Comparison of ENCODE assay signal across 10 mouse cellular contexts in the genomic region with DNA sequence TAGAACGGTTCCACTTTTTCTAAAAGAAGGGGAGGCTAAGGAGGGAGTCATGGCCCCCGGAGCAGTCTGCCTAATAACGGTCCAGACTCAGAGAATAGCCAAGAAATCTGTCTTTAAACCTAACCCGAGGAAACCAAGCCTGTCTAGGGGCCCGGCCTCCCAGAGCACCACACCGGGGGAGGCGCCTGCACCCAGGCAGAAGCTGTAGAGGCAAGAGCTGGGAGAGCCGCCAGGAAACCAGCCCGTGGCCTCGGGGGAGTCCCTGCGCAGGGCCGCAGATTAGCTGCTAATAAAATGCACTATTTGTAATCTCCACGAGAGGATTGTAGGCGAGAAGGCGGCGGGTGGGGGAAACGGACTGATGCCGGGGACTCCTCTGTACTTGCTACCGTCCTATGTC. TPM values are rescaled to one million over a fixed set of nuclear protein-coding genes. Genes with fewer than 3 reads are reported as not detected.
A peak's percentile ranks its signal among the peaks of the same experiment; 100 is the strongest.
DNase-seq lines count a peak whose midpoint lies in the region; ATAC-seq and TF ChIP-seq lines count a peak whose summit lies in the region.
"Had no signal": no experiment of that assay in that cellular context is flagged by ENCODE, and none has a peak within 500 bp of the region (broad histone marks: within the 10 kb centered on the region; RNA-seq: fewer than 3 reads in every experiment).

No protein-coding gene starts in this region.

- no peak overlapping the region for H3K9ac ChIP-seq in limb, embryonic 11.5 days (ENCODE audit: low read length)

- intact Hi-C loops in heart, postnatal 10 days (cut with DNase I) = loop anchor here (10.0 kb wide), 1 partner anchor 265 kb away; the partner anchor contains the start of gene Igf2bp1

- no peak overlapping the region for H3K4me2 ChIP-seq in limb, embryonic 11.5 days (ENCODE audit: low read depth, severe bottlenecking)

- TF ChIP-seq CTCF in E14TG2a.4 (conservative IDR thresholded peaks at IDR 0.05; ENCODE audit: low read length) = no peak

- H3K27me3 ChIP-seq in E14TG2a.4 (ENCODE audit: insufficient read depth, low read length) = peaks cover 97% of the 10 kb centered on the region
- H3K27me3 ChIP-seq in limb, embryonic 11.5 days (ENCODE audit: control insufficient read depth, insufficient read depth, low read length) = peaks cover 83% of the 10 kb centered on the region

- H3K4me1 ChIP-seq in E14TG2a.4 (replicated peaks; ENCODE audit: low read depth, low read length) = peaks cover 25% of the 10 kb centered on the region
- H3K4me1 ChIP-seq in limb, embryonic 11.5 days (ENCODE audit: control insufficient read depth, insufficient read depth, low read length) = peaks cover 21% of the 10 kb centered on the region

- 0 out of 2 replicates have a peak overlapping the region, but pooled peaks have one; percentile 20 for H3K4me3 ChIP-seq in E14TG2a.4 (replicated peaks; ENCODE audit: low read length)
- H3K4me3 ChIP-seq in limb, embryonic 11.5 days (ENCODE audit: low read depth, low read length) = no peak overlapping the region

- no peak overlapping the region for H3K27ac ChIP-seq in limb, embryonic 11.5 days (replicated peaks; ENCODE audit: low read depth, low read length)

- H3K36me3 ChIP-seq in E14TG2a.4 (ENCODE audit: insufficient read depth, low read length) = peaks cover 3% of the 10 kb centered on the region; the same call in 1 of the 2 replicates
- H3K36me3 ChIP-seq in limb, embryonic 11.5 days (ENCODE audit: control insufficient read depth, insufficient read depth, low read length) = no peaks in the 10 kb centered on the region

- DNase-seq in R1 (ENCODE audit: low read depth, low spot score) = peak; percentile 45
- peak; percentile 82 for DNase-seq in kidney, adult 11 months
- DNase-seq in limb, embryonic 11.5 days (ENCODE audit: low spot score) = peak; percentile 69
- DNase-seq in embryo, embryonic 9.5 days (ENCODE audit: extremely low spot score) = no peak
- no peak for DNase-seq in heart, postnatal 10 days
- DNase-seq in T-cell, adult 2 months (ENCODE audit: low spot score) = no peak
- DNase-seq: left cerebral cortex, postnatal 4 days; lung, postnatal 14 days had no signal

- no peak for ATAC-seq in limb, embryonic 11.5 days (ENCODE audit: insufficient number of reproducible peaks, low FRiP score, low TSS enrichment, low read depth)

- under 1% methylated on average over 19 of the region's 19 CpGs for whole genome bisulfite sequencing in limb, embryonic 11.5 days

- H3K9me3 ChIP-seq in E14TG2a.4 (ENCODE audit: low read length) = peaks cover 3% of the 10 kb centered on the region; the same call in 1 of the 2 replicates
- H3K9me3 ChIP-seq in limb, embryonic 11.5 days (ENCODE audit: control insufficient read depth, low read length) = no peaks in the 10 kb centered on the region

RNA-seq across cellular contexts. Expression of gene Hoxb9, which starts 1.4 kb away (rescaled TPM):
- polyA plus RNA-seq in limb, embryonic 11.5 days (2014; fragmentation: Nextera tagmentation; extraction: Ambion mirVana) = 1.7 and 1.8 TPM in 2 replicates
- not detected for total RNA-seq in heart, postnatal 10 days (2021)
- total RNA-seq: left cerebral cortex, postnatal 4 days had no signal
- polyA plus RNA-seq: forebrain, embryonic 11.5 days had no signal

RNA-seq across cellular contexts. Expression of gene Hoxb8, which starts 11.8 kb away (rescaled TPM):
- polyA plus RNA-seq in limb, embryonic 11.5 days (2014; fragmentation: Nextera tagmentation; extraction: Ambion mirVana) = 0.38 and 0.89 TPM in 2 replicates
- not detected for total RNA-seq in heart, postnatal 10 days (2021)
- total RNA-seq: left cerebral cortex, postnatal 4 days had no signal
- polyA plus RNA-seq: forebrain, embryonic 11.5 days had no signal

RNA-seq across cellular contexts. Expression of gene Hoxb7, which starts 16.6 kb away (rescaled TPM):
- polyA plus RNA-seq in limb, embryonic 11.5 days (2014; fragmentation: Nextera tagmentation; extraction: Ambion mirVana) = 3.7 and 4.3 TPM in 2 replicates
- not detected for total RNA-seq in heart, postnatal 10 days (2021)
- total RNA-seq: left cerebral cortex, postnatal 4 days had no signal
- polyA plus RNA-seq: forebrain, embryonic 11.5 days had no signal

RNA-seq across cellular contexts. Expression of gene Hoxb6, which starts 22.4 kb away (rescaled TPM):
- polyA plus RNA-seq in limb, embryonic 11.5 days (2014; fragmentation: Nextera tagmentation; extraction: Ambion mirVana) = 1.9 and 2.8 TPM in 2 replicates
- not detected for total RNA-seq in heart, postnatal 10 days (2021)
- total RNA-seq: left cerebral cortex, postnatal 4 days had no signal
- polyA plus RNA-seq: forebrain, embryonic 11.5 days had no signal

RNA-seq across cellular contexts. Expression of gene Hoxb5, which starts 33.3 kb away (rescaled TPM):
- 2.1 and 2.6 TPM in 2 replicates for polyA plus RNA-seq in limb, embryonic 11.5 days (2014; fragmentation: Nextera tagmentation; extraction: Ambion mirVana)
- under 1 TPM; 0.45 to 0.62 TPM for total RNA-seq in heart, postnatal 10 days (2021)
- total RNA-seq: left cerebral cortex, postnatal 4 days had no signal
- polyA plus RNA-seq: forebrain, embryonic 11.5 days had no signal

Comparison
In these comparisons a context has a peak if more than half of its experiments do, and no peak if none do; other contexts are left out.
1. DNase-seq: peak in R1 (single experiment), kidney, adult 11 months (single experiment) and limb, embryonic 11.5 days (single experiment); none in embryo, embryonic 9.5 days (single experiment), heart, postnatal 10 days (0 of 2) and T-cell, adult 2 months (single experiment).